Mouse (Mus musculus) olfactory bulb, adult 2 months (tissue): ENCODE data around the gene Fam120b.

Source experiments
- CTCF ChIP-seq: fragments of 200-500 bp; IDR thresholded peaks from 2 replicates; pipeline ENCODE4 v1.5.1; 2012; ENCODE audit warnings: low read depth, mild to moderate bottlenecking, low read length, moderate library complexity; ENCODE audit not compliant: insufficient read depth
- POLR2A ChIP-seq: fragments of 200-500 bp; IDR thresholded peaks from 2 replicates; pipeline ENCODE4 v1.6.1; 2012; ENCODE audit warnings: mild to moderate bottlenecking, low read depth, low read length, moderate library complexity; ENCODE audit not compliant: insufficient read depth

GRCm38 (mm10) chr17:15432036-15432435, 36.0 kb downstream of the Fam120b start:
- TF ChIP-seq CTCF (no peak), POLR2A (no peak)
